Mouse (Mus musculus) fat pad, adult 2 months (tissue): ENCODE data around the gene Actrt2.

ENCODE experiments used
- DNase-seq: peaks from one replicate; pipeline ENCODE4 v3.0.0-alpha.2; 2011; ENCODE audit warnings: low read depth, low spot score; ENCODE audit errors: extremely low read depth

The Actrt2 gene

GRCm38 (mm10) chr4:154639126-154639525 lies 28.5 kb downstream of the Actrt2 start:
- DNase-seq, result no peak

GRCm38 (mm10) chr4:154638320-154638886 lies 29.3 kb downstream of the Actrt2 start:
- no peak for DNase-seq

GRCm38 (mm10) chr4:154637468-154638319 lies 30.0 kb downstream of the Actrt2 start:
- no peak for DNase-seq

- no peak for DNase-seq
These were observed 30.9 kb downstream of the Actrt2 start, which contains the start of gene Prdm16 for GRCm38 (mm10) chr4:154636721-154637311. Gene Prdm16, minus strand, starts transcription at chr4:154636873.

GRCm38 (mm10) chr4:154636053-154636433 lies 31.6 kb downstream of the Actrt2 start:
- no peak for DNase-seq

GRCm38 (mm10) chr4:154635241-154636052 lies 32.2 kb downstream of the Actrt2 start:
- no peak for DNase-seq

- no peak for DNase-seq
These were observed 33.0 kb downstream of the Actrt2 start for GRCm38 (mm10) chr4:154634470-154635240.

- no peak for DNase-seq
These were observed 33.7 kb downstream of the Actrt2 start for GRCm38 (mm10) chr4:154634001-154634400.

- no peak for DNase-seq
These were observed 34.6 kb downstream of the Actrt2 start for GRCm38 (mm10) chr4:154632800-154633764.

GRCm38 (mm10) chr4:154630763-154631162 lies 36.9 kb downstream of the Actrt2 start:
- DNase-seq, result no peak

GRCm38 (mm10) chr4:154627419-154628142 lies 40.1 kb downstream of the Actrt2 start:
- no peak for DNase-seq

- DNase-seq, result no peak
These were observed 41.4 kb downstream of the Actrt2 start for GRCm38 (mm10) chr4:154626282-154626681.

GRCm38 (mm10) chr4:154625710-154626109 lies 42.0 kb downstream of the Actrt2 start:
- no peak for DNase-seq

GRCm38 (mm10) chr4:154623241-154623640 lies 44.4 kb downstream of the Actrt2 start:
- no peak for DNase-seq

- no peak for DNase-seq
These were observed 45.1 kb downstream of the Actrt2 start for GRCm38 (mm10) chr4:154622521-154622920.
